Mouse (Mus musculus) myocyte (in vitro differentiated cells): ENCODE results near the gene Fam241b.

Experiments used
- CEBPB ChIP-seq: IDR thresholded peaks from 2 replicates; pipeline ENCODE4 v1.6.1; 2011; ENCODE audit warnings: mild to moderate bottlenecking, moderate library complexity; ENCODE audit not compliant: poor library complexity, insufficient read depth, severe bottlenecking
- E2F4 ChIP-seq: IDR thresholded peaks from one replicate; pipeline ENCODE4 v1.6.1; 2011; ENCODE audit warnings: mild to moderate bottlenecking, control low read depth, moderate library complexity; ENCODE audit not compliant: insufficient read depth
- MAX ChIP-seq: IDR thresholded peaks from one replicate; pipeline ENCODE4 v1.6.1; 2011; ENCODE audit warnings: low read depth, mild to moderate bottlenecking, control low read depth
- MYOD1 ChIP-seq, 3 experiments: IDR thresholded peaks; one replicate each; pipeline ENCODE4 v1.6.1; 2011; ENCODE audit warnings: control low read depth in 2 of 3, low read depth in 2 of 3, mild to moderate bottlenecking in 2 of 3, moderate library complexity in 1 of 3; ENCODE audit not compliant: insufficient read length in 2 of 3, control insufficient read depth in 1 of 3
- MYOG ChIP-seq, 3 experiments: IDR thresholded peaks; one replicate each; pipeline ENCODE4 v1.6.1; 2011; ENCODE audit warnings: control low read depth in 2 of 3, low read depth in 2 of 3, mild to moderate bottlenecking in 2 of 3; ENCODE audit not compliant: insufficient read length in 2 of 3, control insufficient read depth in 1 of 3, insufficient read depth in 1 of 3
- POLR2A ChIP-seq: IDR thresholded peaks from one replicate; pipeline ENCODE4 v1.6.1; 2011; ENCODE audit warnings: low read depth, mild to moderate bottlenecking, control low read depth, moderate library complexity; ENCODE audit not compliant: insufficient read length
- POLR2AphosphoS2 ChIP-seq: IDR thresholded peaks from one replicate; pipeline ENCODE4 v1.6.1; 2011; ENCODE audit warnings: low read depth, control low read depth; ENCODE audit not compliant: insufficient read length
- REST ChIP-seq: IDR thresholded peaks from one replicate; pipeline ENCODE4 v1.6.1; 2011; ENCODE audit warnings: mild to moderate bottlenecking, control low read depth, moderate library complexity; ENCODE audit not compliant: insufficient read depth, insufficient read length
- SRF ChIP-seq: IDR thresholded peaks from one replicate; pipeline ENCODE4 v1.6.1; 2011; ENCODE audit warnings: low read depth; ENCODE audit not compliant: control insufficient read depth, insufficient read length
- TCF12 ChIP-seq: IDR thresholded peaks from one replicate; pipeline ENCODE4 v1.6.1; 2011; ENCODE audit warnings: mild to moderate bottlenecking, control low read depth; ENCODE audit not compliant: poor library complexity, insufficient read depth, severe bottlenecking
- TCF3 ChIP-seq: IDR thresholded peaks from one replicate; pipeline ENCODE4 v1.6.1; 2011; ENCODE audit warnings: low read depth, control low read depth; ENCODE audit not compliant: insufficient read length
- USF1 ChIP-seq: IDR thresholded peaks from one replicate; pipeline ENCODE4 v1.6.1; 2011; ENCODE audit warnings: low read depth, mild to moderate bottlenecking, control low read depth, moderate library complexity

GRCm38 (mm10) chr10:62127711-62128231 lies 15.9 kb downstream of the Fam241b start:
- TF ChIP-seq USF1, result no peak
- TF ChIP-seq POLR2A, result no peak
- no peak for TF ChIP-seq MAX
- no peak for TF ChIP-seq MYOD1 (IDR thresholded peaks at IDR 0.05; ENCODE audit: control insufficient read depth in 1 of 3, insufficient read length in 2 of 3, low read depth in 2 of 3)
- TF ChIP-seq TCF12, result no peak
- TF ChIP-seq MYOG (IDR thresholded peaks at IDR 0.05; ENCODE audit: control insufficient read depth in 1 of 3, insufficient read depth in 1 of 3, insufficient read length in 2 of 3, low read depth in 2 of 3), result no peak
- TF ChIP-seq E2F4, result no peak
- TF ChIP-seq CEBPB, result no peak
- no peak for TF ChIP-seq POLR2AphosphoS2
- no peak for TF ChIP-seq TCF3
- no peak for TF ChIP-seq SRF
- TF ChIP-seq REST, result no peak
